Mouse (Mus musculus): ENCODE measurements around the gene Trabd2b.

Trabd2b gene

DNA sequence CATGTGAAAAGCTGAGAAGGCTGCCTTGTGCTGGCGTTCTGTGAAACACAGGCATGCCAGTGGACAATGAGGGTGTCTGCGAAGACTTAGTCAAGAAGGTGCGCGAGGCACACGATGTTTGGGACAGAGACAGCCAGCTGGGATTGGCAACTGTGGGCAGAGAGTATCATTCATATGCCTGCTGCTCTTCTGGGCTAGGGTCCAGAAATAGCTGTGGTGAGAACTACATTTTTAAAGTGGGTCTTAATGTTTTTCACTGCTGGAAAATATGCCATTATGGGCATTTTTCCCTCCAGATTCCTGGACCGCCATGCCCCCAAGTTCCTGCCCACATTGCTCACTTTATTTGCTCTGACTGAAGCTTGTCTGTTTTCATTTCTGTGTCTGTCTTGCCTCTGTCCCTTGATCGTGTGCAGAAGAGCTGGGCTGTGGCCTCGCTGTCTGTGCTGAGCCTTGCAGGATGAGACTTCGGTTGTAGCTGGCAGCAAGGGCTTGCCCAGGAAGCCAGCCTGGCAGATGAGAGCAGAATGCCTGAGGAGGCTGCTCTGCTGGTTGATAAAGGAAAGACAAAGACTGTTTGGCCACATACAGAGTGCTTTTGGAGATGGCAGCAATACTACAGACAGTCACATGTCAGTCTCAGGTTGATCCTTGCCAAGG, 42.0 kb downstream of the Trabd2b start:
- no peak for DNase-seq (ENCODE audit: low spot score)

DNA sequence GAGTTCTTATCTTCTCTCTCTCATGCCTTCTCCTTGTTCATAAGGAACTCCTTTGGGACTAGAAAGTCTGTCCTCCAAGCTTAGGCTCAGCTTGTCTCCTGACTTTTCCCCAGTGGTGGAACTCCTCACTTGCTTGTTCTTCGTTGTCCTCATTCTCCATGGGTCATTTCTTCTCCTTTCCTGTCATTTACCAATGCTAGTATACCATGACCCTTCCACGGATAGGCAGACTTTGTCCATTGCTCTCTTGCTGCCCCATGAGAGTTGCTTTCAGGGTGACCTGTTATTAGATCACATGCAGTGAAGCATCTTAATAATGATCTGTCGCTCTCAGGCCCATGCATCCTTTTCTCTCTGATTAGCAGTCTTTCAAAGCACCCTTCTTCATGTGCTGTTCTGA, 46.6 kb downstream of the Trabd2b start:
- DNase-seq (ENCODE audit: low spot score): no peak

DNA sequence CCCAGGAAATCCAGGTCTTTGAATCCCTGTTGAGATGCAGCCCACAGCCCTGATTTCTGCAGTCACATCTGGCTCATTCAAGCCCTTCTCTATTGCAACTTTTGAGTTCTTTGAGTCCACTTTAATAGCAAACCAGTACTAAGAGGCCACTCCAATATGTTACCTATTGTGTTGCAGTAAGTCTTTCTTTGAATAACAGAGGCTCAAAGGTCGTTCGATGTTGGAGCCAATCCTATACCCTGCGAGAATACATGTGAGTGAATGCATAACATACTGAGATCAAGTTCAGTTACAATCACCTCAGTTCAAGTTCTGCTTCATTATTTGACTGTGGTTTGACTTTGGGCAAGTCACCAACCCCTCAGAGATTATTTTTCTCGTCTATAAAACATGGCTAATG, 47.5 kb downstream of the Trabd2b start:
- no peak for DNase-seq (ENCODE audit: low spot score)

DNA sequence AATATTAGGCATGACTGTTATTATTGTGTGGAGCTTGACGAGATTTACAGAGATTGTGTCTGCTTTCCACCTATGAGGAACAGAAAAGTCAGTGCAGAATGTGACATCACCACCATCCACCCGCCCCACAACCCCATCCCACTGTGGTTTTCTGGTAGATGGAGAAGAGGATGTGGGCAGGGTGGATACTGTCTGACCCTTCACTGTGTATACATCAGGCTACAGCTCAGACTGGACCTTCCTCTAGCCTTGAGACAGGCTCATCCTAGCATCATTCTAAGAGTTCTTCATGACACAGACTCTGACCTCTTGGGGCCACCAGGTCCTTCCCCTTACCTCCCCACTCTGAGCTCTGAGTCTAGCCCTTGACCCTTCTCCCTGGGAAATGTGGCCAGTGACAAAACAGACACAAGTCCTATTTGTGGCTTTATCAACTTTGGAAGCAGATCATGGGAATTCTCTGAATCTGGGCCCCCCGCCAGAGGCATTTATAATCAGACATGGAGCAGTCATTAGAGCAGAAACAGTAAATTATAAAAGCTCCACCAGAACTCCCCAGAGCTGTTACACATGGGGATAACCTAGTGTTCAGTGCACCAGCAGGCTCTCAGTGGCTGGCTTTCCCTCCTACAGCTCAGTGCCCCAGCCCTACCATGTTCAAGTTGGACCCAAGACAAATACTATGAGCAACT, 48.1 kb downstream of the Trabd2b start:
- no peak for DNase-seq (ENCODE audit: low spot score)

DNA sequence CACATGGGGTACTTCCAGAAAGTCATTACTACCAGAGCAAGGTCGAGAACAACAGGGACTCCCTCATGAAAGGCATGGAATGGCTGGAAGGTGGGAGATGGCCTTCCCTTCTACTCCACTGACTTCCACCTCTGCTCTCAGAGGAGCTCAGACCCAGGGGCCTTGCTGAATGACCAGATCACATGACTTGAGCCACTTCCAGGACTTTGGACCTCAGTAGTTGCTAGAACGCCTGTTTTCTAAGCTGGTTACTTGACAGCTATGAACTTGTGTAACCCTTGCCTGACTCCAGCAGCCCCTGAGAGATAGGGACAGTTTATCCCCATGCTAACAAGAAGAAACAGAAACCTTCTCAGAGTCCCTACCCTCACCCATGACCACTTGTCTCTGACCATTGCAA, 50.6 kb downstream of the Trabd2b start:
- DNase-seq (ENCODE audit: low spot score): no peak

DNA sequence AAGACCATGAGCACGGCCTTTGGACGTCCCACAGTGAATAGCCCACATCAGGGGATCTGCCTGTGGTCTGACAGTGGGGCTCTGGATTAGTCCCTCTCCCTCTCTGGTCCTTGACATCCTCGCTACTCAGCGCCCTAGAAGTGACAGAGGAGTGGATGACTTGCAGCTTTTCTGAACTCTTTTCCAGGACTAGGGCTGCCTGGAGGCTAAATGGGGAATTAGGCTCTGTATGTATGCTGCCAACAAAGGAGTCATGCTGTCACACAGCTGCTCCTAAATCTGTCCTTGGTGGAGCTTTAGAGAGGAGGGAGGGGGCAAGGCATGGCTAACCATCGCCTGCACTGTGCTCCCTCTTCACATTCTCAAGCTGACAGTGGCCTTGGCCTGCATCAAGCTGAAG, 53.1 kb downstream of the Trabd2b start:
- no peak for DNase-seq (ENCODE audit: low spot score)

DNA sequence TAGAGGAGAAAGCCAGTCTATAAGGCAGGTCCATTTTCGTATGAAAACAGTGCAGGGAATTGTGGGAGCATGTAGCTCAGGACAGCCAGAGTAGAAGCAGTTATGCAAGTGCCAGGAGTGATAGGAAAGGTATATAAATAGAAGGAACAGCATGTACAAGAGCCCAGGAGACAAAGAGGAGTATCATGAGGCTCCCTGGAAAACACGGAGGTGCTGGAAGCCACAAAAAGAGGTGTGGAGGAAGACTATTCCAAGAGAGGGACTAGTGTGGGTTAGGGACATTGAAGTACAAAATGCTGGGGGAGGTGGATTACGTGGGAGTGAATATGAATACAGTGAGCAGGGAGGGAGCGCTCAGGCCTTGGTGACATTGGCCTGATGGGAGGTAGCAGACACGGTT, 53.9 kb downstream of the Trabd2b start:
- DNase-seq (ENCODE audit: low spot score): no peak

DNA sequence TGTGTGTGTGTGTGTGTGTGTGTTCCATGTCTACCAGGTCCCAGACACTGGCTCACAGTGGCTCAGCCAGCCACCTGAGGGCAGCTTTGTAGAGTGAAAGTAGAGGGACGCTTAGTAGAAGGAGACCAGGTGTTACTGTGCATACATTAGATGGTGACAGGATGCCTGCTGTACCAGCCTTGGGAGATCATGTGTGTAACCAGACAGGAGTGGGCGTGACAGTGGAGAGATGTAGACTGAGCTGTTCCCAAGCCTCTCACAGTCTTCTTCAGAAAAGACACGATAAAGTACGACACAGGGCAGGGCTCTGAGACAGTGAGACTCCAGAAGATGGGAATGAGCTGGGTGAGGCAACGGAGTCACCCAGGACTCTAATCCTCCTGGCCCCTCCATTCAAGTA, 54.6 kb downstream of the Trabd2b start:
- no peak for DNase-seq (ENCODE audit: low spot score)

DNA sequence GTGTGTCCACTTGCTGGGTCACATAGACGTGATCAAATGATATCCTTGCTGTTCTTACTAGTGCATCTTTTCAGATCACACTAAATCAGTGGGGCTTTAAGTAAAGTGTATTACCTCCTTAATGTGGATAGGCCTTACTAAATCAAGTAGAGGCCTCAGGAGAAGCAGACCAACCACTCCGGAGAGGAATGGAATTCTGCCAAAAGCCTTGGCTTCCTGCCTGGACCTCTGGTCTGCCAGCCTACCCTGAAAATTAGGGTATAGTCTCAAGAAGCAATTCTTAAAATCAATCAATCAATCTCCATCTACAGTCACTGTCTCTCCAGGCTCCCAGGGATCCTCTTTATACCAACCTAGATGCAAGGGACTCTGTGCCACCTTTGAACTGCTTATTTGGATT, 59.1 kb downstream of the Trabd2b start:
- no peak for DNase-seq (ENCODE audit: low spot score)

DNA sequence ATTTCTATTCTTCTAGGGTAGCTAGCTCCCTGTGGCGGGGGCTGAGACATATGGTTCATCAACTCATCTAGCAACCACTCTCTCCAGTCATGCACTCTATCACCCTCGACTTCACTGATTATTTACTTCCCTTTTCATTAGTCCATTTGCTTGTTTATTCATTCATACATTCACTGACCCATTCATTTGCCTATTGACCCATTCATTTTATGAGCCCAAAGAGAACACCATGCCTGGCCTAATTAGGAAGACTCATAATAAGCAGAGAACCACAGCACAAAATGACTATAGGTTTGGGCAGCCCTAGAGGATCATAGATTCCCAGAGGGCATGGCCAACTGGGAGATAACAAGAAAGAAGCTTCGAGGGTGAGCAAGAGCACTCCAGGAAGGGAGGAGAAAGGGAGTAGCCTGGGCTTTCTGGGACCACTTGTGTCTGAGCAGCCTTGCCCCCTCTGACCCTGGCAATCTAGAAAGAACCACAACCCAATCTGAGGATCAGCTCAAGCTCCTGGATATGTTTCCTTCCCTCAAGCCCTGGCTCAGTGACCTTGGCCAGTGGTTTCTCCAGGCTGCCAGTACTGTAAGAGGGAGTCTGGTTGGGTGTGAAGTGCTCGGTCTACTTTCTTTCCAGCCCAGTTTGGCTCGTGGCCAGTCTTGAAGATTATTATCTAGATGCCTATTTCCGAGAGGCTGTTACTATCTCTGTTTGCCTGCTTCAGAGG, 61.0 kb downstream of the Trabd2b start:
- no peak for DNase-seq (ENCODE audit: low spot score)

DNA sequence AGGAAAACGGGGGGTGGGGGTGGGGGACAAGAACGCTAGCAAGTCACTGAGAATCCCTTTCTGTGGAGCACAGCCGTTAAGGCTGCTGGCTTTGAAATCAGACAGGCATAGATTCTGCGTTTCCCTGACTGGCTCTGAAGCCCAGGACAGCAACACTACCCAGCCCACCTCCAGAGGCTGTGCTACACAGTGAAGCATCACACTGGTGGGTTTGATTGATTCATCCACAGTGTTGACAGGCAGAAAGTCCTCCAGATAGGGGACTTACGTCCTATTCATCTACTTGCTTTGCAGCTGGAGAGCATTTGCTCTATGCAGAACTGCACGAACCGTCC, 61.5 kb downstream of the Trabd2b start:
- no peak for DNase-seq (ENCODE audit: low spot score)

DNA sequence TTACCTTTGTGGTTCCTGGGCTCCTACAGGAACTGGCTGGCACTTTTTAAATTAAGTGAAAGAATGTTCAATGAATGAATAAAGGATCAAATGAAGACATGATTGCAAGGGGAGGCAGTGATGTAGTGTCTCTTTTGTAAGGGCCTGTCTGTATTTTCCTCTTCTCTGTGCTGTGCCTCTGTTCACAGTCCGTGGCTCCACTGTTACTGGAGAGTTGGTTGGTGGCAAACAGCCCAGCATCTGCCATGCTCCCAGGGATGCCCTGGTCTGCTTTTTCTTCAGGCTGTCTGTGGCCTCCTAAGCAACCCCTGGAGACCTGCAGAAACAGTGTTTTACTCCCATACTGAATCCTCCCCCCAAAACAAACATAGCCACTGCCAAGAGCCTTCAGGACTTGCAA, 63.4 kb downstream of the Trabd2b start:
- DNase-seq (ENCODE audit: low spot score): no peak

DNA sequence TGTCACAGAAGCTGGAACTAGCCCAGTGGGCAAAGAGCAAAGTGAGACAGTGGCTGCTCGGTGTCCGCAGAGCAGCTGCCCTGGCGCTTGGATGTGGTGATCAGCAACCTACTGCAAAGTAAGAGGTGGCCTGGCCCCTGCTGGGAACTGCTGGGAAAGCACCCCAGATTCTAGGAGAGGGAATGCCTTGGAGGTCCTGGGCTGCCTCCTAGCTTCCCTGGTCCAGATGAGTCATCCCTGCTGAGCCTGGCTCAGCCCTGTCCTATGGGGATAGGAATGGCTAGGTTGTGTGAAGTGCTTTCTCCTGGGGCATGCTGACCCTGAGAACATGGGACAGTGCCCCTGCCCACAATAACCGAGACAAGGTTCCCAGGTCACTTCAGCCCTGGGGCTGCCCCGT, 65.6 kb downstream of the Trabd2b start:
- no peak for DNase-seq (ENCODE audit: low spot score)

DNA sequence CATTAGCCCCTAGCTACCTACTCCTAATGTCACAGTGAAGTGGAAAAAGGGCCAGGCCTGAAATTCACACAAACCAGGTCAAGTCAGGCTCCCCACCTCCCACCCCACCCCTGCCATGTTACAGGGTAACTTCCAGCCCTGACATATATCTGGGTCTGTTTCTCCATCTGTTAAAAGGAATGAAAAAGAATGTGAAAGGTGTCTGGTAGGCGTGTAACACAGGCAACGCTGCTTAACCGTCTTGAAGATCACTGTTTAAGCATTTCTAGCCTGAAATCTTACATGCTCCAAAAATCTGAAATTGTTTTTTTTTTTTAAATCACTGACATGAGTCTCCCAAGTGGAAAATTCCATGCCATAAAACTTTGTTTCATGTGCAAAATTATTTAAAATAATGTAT, 69.8 kb downstream of the Trabd2b start:
- DNase-seq (ENCODE audit: low spot score): no peak

DNA sequence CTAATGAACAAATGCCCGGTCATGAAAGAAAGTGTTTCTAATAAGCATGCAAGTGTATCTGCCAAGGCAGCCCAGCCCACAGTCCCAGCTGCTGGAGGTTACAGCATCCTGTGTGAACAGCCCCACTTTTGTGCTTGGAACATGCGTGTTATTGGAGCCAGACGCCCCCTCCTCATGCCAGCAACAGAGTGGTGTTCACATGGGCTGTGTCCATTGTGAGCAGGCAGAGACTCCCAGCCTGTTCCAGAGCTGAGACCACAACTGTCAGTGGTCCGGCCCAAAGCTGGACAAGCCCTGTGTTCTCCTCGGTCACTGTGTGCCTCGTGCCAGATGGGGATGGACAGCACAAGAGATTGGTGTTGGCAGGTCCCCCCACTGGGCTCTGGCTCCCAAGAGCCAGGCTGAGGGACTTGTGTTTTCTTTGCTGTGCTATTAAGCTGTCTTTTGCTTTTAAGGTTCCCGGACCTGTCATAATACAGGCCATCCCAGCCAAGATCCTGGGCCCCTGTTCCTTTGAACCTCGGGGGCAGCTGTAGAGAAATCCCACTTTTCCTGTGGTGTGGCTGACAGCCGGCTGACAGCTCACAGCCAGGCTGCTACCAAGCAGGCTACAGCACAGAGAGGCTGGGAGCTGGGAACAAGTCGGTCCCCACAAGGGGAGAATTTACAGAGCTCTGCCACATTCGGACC, 70.7 kb downstream of the Trabd2b start:
- no peak for DNase-seq (ENCODE audit: low spot score)

DNA sequence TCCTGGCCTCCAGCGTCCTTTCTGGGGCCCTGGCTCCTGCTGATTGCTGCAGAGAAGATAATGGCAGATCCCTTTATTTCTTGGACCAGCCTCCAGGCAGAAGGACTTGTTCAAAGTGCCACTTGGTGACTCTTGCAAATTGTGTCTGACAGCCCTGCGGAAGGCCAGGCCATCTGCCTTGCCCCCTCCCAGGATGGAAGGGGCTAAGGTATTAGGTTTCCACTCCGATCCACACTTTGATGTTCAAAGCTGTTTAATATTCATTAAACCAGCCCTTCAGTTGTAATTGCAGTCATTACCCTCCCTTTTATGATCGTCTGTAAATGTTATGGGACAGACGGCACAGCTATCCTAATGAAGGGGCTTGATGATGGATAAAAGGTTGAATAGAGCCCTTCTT, 75.0 kb downstream of the Trabd2b start:
- DNase-seq (ENCODE audit: low spot score): no peak

DNA sequence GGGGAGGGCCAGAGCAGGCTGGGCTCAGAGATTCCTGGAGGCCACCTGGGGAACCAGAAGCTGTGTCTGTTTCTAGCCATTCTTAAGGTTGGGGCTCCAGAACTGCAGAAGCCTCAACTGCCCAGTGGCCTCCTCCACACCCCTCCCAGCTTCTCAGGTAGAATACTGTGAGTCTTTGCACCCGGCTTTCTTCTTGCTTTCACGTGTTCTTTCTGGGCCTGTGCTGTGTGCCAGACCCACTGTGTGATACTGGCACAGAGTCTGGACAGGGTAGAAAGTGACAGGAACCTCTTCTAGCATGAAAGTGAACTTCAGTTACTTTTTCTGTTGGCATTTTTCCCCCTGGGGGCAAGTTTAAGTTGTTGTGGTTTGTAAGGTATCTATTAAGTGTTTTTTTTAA, 77.6 kb downstream of the Trabd2b start:
- no peak for DNase-seq (ENCODE audit: low spot score)

DNA sequence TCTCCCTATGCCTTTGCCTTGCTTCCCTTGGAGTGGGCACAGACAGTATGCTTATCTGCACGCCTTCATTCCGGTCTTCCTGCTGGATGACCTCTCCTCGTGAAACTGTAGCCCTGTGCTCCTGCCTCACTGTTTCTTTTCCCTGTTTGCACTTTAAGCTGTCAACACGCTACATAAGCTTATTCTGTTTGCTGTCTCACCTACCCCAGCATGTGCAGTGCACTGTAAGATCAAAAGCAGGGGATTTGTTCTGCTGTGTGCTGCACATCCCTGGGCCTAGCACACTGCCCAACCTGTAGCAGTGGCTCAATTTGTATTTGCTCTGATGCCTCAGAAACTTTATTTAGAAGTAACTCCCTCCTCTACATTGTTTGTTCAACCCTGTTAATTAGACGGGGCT, 79.5 kb downstream of the Trabd2b start:
- DNase-seq (ENCODE audit: low spot score): no peak

DNA sequence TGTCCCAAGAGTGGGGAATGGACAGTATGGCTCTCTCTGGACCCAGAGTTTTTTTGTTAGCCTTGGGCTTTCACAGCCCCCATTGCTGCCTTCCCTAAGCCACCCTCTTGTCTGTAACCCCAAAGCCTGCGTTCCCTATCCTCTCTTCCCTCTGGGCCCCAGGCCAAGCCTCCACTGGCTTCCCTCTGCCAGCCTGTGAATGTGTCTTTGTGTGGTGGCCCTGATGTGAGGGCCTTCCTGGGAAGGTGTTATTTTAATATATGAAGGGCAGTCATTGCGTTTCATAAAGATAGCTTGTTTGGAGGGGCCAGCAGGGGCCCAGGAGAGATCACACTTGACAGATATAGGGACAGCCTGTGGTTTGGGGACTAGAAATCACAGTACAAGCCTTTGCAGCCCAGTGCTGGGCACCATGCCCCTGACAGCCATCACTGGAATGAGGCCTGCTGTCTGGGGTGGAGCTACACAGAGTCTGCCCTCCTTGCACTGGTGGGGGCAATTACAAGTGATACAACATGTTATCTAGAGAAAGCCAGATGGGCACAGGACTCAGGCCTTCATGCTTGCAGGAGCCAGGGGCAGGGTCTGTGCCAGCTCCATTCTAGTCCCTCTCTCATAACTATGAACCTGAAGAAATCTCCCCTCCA, 80.5 kb downstream of the Trabd2b start:
- DNase-seq (ENCODE audit: low spot score): no peak

DNA sequence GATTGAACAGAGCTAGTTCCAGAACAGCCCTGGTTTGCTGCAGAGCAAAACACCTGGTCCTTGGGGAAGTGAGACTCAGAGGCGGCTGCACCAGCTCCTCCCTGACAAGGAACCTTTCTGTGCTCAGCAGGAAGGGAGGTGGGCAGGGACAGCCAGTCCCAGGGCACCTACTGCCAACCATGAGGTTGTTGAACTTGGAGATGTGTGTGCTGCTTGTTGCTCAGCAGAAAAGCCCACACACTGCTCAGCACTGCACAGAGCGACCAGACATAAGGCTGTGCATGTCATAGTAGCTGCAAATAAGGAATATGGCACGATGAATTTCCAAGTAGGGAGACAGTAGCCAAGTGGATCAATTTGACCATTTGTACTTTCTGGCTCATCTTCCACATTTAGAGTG, 81.2 kb downstream of the Trabd2b start:
- no peak for DNase-seq (ENCODE audit: low spot score)

DNA sequence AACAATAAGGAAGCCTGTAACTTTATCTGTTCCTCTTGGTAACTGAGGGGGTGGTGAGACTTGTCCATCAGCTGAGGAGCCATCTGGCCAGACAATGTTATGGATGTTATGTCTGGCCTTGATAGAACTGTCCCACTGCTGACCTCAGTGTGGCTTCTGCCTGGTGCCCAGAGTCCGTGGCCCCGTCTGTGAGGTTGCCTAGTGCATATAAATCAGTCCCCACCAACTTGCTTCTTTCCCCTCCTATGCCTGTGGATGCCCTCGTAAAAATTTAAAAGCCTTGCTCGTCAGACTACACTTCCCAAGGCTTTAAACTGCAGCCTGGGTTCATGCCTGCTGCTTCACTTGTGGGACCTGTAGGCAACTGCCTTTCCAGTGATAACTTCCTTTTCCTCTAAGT, 85.6 kb downstream of the Trabd2b start:
- no peak for DNase-seq (ENCODE audit: low spot score)

DNA sequence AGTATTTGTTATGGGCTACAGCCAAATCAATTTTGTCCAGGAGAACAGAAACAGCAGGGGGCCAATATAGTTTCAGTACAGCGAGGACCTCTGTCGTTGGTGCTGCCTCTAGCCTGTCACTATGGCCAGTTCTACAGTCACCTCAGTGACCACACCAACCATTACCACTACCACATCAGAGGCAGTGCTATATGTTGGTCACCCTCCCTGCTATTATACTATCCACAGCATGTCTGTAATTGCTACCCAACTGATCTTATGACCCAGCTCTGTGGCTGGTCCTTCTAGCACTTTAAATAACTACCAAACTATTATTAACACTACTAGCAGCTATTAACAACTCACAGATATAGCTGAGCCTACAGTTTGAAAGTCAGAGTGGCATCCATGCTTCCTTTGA, 87.5 kb downstream of the Trabd2b start:
- DNase-seq (ENCODE audit: low spot score): no peak

Data from urinary bladder, postnatal 10 days (tissue).